Mouse (Mus musculus) spleen, adult 2 months (tissue): ENCODE data around the gene Fgf10. TPM values are rescaled to one million over a fixed set of nuclear protein-coding genes. Genes with fewer than 3 reads are reported as not detected.

Source experiments
- DNase-seq, 2 experiments: peaks; one replicate each; pipeline versions ENCODE4 v3.0.0 to v3.0.0-alpha.2; 2012 to 2021; ENCODE audit warnings: low spot score in 2 of 2, low read depth in 1 of 2
- H3K27ac ChIP-seq: fragments of 200-500 bp; 2 replicates; pipeline ENCODE4 v1.5.1; 2012; ENCODE audit warnings: low read length, inconsistent platforms; ENCODE audit not compliant: insufficient read depth
- H3K27me3 ChIP-seq: fragments of 200-500 bp; 2 replicates; pipeline ENCODE4 v1.6.1; 2012; ENCODE audit warnings: mild to moderate bottlenecking, moderate library complexity, low read length, inconsistent platforms; ENCODE audit not compliant: control insufficient read depth, insufficient read depth
- H3K36me3 ChIP-seq: fragments of 200-500 bp; 2 replicates; pipeline ENCODE4 v1.6.1; 2012; ENCODE audit warnings: mild to moderate bottlenecking, low read length, inconsistent platforms; ENCODE audit not compliant: control insufficient read depth, insufficient read depth
- H3K4me1 ChIP-seq: fragments of 200-500 bp; 2 replicates; pipeline ENCODE4 v1.6.1; 2011; ENCODE audit warnings: inconsistent platforms; ENCODE audit not compliant: control insufficient read depth, insufficient read depth, insufficient read length
- H3K4me3 ChIP-seq: fragments of 200-500 bp; 2 replicates; pipeline ENCODE4 v1.5.1; 2011; ENCODE audit warnings: mild to moderate bottlenecking, inconsistent platforms; ENCODE audit not compliant: insufficient read depth, insufficient read length; ENCODE audit errors: extremely low read depth
- CTCF ChIP-seq: fragments of 200-500 bp; IDR thresholded peaks from 2 replicates; pipeline ENCODE4 v1.5.1; 2011; ENCODE audit warnings: mild to moderate bottlenecking, inconsistent platforms; ENCODE audit not compliant: insufficient read depth, insufficient read length, insufficient replicate concordance; ENCODE audit errors: extremely low read depth
- POLR2A ChIP-seq: fragments of 200-500 bp; IDR thresholded peaks from 2 replicates; pipeline ENCODE4 v1.6.1; 2011; ENCODE audit warnings: low read depth, low read length, inconsistent platforms
- WGBS: fragments of 180-500 bp; shearing (Covaris S2); methylation state at CpG from one replicate; pipeline ENCODE4 v1.1.7; 2018; 5-methylcytosine and 5-hydroxymethylcytosine counted together
- polyA plus RNA-seq: library from polyadenylated mRNA; depleted of rRNA; stranded (reverse); fragments of >200 nt; gene quantifications from 2 replicates; pipeline ENCODE4 v1.2.3, GENCODE M21; 2012

The Fgf10 gene
- polyA plus RNA-seq, 1 experiment = not detected

DNA sequence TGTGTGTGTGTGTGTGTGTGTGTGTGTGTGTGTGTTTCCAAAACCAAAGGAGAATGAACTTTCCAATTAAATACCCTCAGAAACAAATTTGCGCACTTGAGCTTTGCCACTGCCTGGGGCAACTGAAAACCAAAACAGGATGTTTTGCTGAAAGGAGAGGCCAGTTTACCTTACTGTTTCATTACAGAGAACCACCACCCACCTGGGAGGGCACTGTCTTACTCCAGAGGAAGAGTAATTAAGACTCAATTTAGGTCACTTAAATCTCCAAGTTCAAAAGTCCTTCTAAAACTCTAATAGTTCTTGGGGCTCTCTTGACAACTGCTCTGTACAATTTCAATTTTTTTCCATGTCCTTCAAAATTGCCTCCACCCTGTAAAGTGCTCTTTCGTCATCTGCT, 11.6 kb upstream of the Fgf10 start:
- Histone ChIP-seq H3K27ac (no peak overlapping the region), H3K4me1 (no peaks in the 10 kb centered on the region), H3K27me3 (no peaks in the 10 kb centered on the region), H3K36me3 (no peaks in the 10 kb centered on the region), H3K4me3 (no peak overlapping the region)
- TF ChIP-seq CTCF = no peak
- TF ChIP-seq POLR2A = no peak
- 87% methylated on average over 2 of the region's 2 CpGs for WGBS
- no peak for DNase-seq

DNA sequence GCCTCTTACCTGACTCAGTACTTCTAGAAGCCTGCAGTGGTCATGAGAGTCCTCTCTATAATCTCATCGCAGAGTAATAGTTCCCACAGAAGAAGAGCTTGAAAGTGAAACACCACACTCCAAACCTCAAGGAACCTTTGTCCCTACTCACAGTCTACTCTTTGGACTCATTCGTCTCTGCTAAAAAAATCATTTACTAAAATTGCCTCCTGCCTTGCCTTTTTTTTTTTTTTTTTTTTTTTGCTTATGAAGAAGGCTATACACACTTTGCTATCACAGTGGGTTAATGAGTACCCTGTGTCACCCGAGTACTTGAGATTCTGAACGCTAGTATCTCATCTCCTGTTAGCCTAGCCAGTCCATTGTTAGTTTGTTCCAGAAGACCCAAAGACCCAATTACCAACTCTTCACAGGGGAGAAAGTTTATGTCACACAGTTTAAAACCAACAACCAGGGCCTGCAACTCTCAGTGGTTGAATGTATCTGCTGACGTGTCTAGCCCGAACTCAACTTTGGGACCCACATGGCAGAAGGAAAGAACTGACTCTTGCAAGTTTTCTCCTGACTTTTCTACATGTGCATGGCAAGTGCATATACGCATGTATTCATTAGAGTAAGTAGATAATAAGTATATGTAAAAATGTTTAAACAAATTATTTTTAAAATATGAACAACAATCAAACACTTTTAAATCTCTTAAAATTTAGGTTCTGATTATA, 10.8 kb upstream of the Fgf10 start:
- TF ChIP-seq POLR2A = no peak
- no peak for TF ChIP-seq CTCF
- no peaks in the 10 kb centered on the region for H3K27me3 ChIP-seq
- no peaks in the 10 kb centered on the region for H3K36me3 ChIP-seq
- WGBS = 90% methylated on average over 7 of the region's 7 CpGs
- no peaks in the 10 kb centered on the region for H3K4me1 ChIP-seq
- no peak overlapping the region for H3K4me3 ChIP-seq
- no peak for DNase-seq
- no peak overlapping the region for H3K27ac ChIP-seq

DNA sequence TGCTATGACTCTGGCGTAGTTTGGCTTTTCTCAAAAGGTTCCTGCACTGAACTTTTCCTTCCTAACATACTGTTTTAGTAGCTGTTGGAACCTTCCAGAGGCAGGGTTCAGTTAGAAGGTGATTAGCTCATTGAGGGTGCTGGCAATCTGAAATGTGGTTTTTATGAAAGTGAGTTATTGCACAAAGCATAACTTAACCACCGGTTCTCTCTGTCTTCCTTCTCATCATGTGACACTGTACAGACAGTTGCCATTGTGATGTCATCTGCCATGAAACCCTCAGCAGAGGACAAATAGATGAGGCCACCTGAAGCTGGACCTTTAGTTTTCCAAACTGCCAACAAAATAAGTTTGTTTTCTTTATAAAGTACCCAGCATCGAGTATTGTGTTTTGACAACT, 7.9 kb upstream of the Fgf10 start:
- DNase-seq = no peak
- Histone ChIP-seq H3K27ac (no peak overlapping the region), H3K4me1 (no peaks in the 10 kb centered on the region), H3K4me3 (no peak overlapping the region), H3K27me3 (no peaks in the 10 kb centered on the region), H3K36me3 (no peaks in the 10 kb centered on the region)
- TF ChIP-seq POLR2A (no peak), CTCF (no peak)
- WGBS = 70% methylated on average over 3 of the region's 3 CpGs

DNA sequence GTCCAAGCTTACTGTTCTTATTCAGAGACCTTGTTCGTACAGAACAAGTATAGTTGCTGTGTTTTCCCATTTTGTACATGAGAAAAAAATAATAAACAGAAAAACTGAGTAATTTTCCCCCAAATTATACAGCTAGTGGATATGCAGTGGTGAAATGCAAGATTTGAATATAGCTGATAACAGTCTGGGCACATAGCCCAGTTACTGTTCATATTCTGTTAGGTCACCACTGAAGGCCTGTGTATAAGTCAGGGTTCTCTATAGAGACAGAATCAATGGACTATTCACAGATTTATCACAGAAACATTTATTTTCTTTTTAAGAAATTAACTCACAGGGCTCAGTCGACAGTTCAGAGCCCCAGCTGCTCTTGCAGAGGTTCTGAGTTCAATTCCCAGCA, 4.7 kb upstream of the Fgf10 start:
- Histone ChIP-seq H3K36me3 (no peaks in the 10 kb centered on the region), H3K27ac (no peak overlapping the region), H3K4me1 (no peaks in the 10 kb centered on the region), H3K4me3 (no peak overlapping the region), H3K27me3 (no peaks in the 10 kb centered on the region)
- WGBS = 73% methylated on average over 2 of the region's 2 CpGs
- TF ChIP-seq CTCF (no peak), POLR2A (no peak)
- DNase-seq = no peak

DNA sequence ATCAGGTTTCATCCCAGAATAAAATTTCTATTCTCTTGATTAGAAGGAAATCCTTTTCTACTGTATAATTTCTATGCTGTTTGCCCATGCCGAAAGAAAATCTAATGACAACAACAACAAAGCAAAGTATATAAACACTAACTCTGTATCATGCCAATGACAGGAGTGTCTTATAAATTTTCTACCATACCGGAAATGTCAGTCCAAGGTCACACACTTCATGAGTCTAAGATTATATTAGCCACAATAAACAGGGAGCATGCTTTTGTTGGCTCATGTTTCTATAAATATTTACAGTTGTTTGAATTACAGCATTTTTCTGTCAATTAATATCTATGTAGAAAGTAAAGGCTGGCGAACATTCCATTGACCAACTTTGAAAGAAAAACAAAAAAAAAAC, 9.6 kb downstream of the Fgf10 start:
- 88% methylated on average over 3 of the region's 3 CpGs for WGBS
- Histone ChIP-seq H3K4me3 (no peak overlapping the region), H3K36me3 (no peaks in the 10 kb centered on the region), H3K4me1 (no peaks in the 10 kb centered on the region), H3K27ac (no peak overlapping the region), H3K27me3 (no peaks in the 10 kb centered on the region)
- TF ChIP-seq CTCF = no peak
- DNase-seq = no peak

DNA sequence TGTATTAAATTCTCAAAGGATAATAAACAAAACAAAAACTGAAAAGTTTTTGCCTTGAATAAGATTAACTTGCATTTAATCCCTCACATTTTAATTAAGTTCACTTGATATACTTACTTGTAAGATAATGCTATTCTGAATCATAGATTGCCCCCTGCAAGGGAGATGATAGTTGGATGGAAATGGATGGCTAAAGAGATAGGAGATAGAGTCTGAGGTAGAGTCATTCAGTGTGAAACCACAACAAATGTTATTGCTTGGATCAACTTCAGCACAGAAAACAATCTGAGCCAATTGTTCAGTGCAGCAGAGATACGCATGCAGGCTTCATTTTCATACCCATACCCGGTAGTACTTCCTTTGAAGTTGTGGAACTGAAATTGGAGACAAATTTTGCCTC, 23.5 kb downstream of the Fgf10 start:
- H3K4me1 ChIP-seq = no peaks in the 10 kb centered on the region
- DNase-seq = no peak
- no peaks in the 10 kb centered on the region for H3K36me3 ChIP-seq
- no peaks in the 10 kb centered on the region for H3K27me3 ChIP-seq
- WGBS = 83% methylated on average over 2 of the region's 2 CpGs
- H3K27ac ChIP-seq = no peak overlapping the region
- no peak overlapping the region for H3K4me3 ChIP-seq
- TF ChIP-seq CTCF = no peak
- no peak for TF ChIP-seq POLR2A

DNA sequence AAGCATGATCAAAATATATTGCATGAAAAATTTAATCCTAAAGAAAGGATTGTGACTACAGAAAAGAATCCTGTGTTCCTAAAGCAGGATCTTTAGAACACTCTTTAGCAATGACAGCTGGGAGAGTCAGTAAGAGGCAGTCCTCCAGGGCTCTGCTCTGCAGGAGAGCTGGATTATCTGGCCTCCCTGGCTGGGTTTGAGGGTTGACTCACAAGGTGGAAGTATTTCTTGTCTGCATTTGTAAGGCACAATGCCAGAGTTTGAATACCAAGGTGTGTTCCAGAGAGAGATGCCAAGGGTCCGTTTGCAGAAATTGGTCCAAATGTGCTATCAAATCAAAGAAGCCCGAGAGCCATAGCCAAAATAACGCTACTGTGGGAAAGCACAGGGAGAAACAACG, 25.5 kb downstream of the Fgf10 start:
- H3K4me3 ChIP-seq = no peak overlapping the region
- H3K4me1 ChIP-seq = no peaks in the 10 kb centered on the region
- DNase-seq = no peak
- no peaks in the 10 kb centered on the region for H3K36me3 ChIP-seq
- no peaks in the 10 kb centered on the region for H3K27me3 ChIP-seq
- WGBS = 38% methylated on average over 4 of the region's 4 CpGs
- no peak overlapping the region for H3K27ac ChIP-seq
- TF ChIP-seq CTCF (no peak), POLR2A (no peak)
